Mouse (Mus musculus) left cerebral cortex, postnatal 14 days (tissue): Measurements from ENCODE around the gene Hpcal1. TPM values are rescaled to one million over a fixed set of nuclear protein-coding genes. Genes with fewer than 3 reads are reported as not detected.
A peak's percentile ranks its signal among the peaks of the same experiment; 100 is the strongest.

Experiments used
- DNase-seq, 2 experiments: peaks; one replicate each; pipeline ENCODE4 v3.0.0; 2021 to 2022; ENCODE audit warnings: low spot score in 2 of 2, mixed read lengths in 1 of 2
- intact Hi-C: fragments of 180-260 bp; cut with DNase I; formaldehyde crosslinking; loops from one replicate; pipeline ENCODE4 v1.15.1; 2025
- total RNA-seq, 2 experiments: library from RNA; stranded (reverse); gene quantifications; 2 replicates each; pipeline ENCODE4 v1.2.3; 2021

The Hpcal1 gene
- total RNA-seq, 2 experiments from 2014 or later: 53.6 to 82.5 TPM

DNA sequence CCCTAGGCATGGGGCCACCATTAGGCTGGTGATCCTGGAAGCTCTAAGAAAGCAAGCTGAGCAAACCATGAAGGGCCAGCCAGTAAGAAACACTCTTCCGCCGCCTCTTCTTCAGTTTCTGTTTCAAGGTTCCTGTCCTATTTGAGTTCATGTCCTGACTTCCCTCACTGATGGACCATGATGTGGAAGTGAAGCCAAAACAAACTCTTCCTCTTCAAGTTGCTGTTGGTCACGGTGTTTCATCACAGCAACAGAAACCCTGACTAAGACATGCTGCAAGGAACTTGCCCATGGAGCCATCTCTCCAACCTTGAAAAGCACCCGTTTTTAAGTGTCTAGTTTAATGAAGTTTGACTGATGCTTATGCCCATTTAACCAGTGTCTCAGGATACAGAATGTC is 11.1 kb upstream of the Hpcal1 start:
- DNase-seq: no peak
- intact Hi-C loops: no loop called here

DNA sequence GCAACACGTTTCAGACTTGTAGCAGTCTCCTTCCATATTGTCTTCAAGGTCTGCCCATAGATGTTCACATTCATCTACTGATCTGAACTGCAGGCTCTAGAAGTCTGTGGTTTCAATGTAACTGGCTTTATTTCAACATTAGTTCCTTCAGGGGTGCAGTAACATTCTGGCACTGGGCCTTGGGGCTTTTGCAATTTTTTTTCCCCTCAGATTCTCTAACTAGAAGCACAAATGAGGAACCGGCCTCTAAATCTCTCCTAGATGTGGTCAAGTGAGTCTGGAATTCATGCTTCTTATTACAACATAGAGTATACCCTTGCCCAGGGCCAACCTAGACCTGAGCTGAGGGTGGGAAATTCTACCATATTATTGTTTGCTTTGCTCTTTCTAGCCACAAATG is 8.5 kb upstream of the Hpcal1 start:
- no peak for DNase-seq
- intact Hi-C loops: no loop called here

DNA sequence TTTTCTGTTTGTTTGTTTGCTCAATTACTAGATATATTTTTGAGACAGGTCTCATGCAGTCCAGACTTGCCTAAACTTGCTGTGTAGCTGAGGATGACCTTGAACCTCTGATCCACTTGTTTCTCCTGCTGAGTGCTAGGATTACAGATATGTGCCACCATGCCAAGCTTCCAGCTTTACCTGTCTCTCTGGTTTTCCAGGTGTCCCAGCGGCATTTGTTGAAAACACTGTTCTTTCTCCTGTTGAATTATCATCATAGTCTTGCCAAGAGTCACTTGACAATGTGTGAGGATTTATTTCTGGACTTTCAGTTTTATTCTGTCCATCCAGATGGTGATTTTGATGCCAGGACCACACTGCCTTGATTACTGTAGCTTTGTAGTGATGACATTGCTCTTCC is 6.3 kb upstream of the Hpcal1 start:
- DNase-seq: no peak
- intact Hi-C loops: no loop called here

DNA sequence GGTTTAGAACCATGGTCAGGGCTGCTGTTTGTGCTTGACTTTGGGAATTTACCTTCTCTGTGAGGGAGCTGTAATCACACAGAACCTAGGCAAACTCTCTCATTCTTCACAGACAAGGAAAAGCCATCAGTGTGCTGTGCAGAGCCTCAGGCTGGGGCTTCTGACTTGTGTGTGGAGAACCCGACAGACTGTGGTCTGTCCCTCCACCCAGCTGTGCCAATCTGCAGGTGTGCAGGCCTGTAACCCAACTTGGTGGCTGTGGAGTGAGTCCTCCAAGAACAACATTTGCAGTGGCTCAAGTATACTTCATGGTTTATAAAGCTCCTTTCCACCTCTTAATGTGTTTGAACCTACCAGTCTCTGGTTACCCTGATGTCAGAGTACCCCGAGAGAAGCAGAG is 4.5 kb upstream of the Hpcal1 start:
- intact Hi-C loops: no loop called here
- no peak for DNase-seq

DNA sequence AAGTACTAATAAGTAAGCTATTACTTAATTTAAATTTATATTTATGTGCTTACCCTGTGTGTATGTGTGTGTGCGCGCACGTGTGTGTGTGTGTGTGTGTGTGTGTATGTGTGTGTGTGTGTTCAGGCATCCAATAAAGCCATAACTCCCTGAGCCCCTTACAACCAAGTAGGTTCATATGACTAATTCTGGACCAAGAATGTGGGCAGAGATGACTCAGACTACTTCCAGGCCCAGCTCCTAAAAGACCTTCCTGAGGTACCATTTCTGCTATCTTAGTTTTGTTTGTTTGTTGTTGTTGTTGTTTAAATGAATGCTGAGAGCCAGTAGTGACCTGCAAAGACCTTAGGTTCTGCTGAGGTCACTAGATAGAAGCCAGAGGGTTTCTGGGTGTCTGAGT is 1.7 kb upstream of the Hpcal1 start:
- DNase-seq: no peak
- intact Hi-C loops: no loop called here

DNA sequence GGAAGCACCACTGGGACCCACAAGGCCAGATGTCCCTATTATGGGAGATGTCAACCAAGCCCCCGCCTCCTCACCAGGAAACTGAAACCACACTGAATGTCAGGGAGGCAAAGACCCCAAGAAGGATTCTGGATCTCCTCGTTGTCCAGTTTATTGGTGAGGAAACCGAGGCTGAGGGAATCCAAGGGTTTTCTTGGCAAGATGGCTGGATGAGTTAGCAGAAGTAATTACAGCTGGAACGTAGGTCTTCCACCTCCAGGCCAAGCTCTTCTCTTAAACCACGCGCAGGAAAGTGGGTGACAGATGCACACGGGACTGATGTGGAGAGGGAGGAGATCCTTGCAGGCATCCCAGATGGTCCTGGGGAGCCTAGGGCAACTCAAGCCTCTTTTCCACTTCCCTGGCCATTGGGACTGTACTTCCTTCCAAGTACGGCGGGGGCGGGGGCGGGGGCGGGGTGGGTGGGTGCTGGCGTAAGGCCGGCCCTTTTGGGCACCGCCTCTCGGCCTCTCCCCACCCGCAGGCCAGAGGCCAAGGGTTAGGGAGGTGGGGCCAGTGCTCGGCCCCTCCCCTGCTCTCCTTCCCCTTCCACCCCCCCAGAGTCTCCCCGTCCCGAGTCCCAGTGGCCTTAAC is 609 bp upstream of the Hpcal1 start:
- DNase-seq: peak in 1 of 2 experiments; percentile 17
- intact Hi-C loops: no loop called here

DNA sequence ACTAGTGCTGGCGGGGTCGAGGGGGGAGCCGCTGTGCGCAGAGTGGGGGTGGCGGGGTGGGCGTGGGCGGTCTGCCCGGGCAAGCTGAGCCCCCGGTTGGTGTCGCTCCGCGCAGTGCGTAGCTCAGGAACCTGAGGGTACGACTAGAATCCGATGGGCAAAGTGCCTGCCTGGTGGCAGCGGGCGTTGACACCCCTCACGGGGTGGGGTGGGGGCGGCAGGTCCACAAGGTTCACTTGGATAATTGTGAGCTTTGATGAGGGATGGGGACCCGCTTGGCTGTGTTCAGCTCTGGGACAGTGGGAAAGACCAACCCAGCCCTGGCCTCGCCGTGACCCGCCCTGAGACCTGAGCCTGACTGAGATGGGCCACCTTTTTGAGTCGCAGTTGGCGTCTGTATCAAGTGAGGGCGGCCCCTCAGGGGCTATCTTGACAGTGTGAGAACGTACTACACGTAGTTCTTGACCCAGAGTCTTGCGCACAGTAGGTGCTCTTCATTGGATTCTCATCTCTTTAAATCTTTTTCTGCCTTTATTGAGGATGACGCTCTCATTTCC is 742 bp downstream of the Hpcal1 start:
- no peak for DNase-seq
- intact Hi-C loops: no loop called here

DNA sequence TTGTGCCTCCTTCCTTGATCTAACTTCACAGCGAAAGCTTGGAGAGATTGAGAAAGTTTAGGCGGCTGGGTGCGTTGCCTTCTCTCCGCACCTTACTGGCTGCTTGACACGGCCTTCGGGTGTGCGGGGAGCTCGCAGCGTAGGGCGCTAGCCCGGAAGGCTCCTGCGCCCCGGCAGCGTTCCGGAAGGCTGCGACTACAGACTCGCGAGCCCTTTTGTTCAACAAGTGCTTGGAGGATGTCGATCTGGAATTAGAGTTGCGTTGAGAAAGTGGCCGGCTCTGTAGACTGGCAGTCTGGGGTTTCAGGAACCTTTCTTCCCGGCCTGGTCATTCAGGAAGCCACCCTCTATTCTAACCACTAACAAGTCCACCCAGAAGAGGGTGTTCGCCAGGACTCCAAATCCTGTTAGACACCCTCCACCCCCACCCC is 1.2 kb downstream of the Hpcal1 start:
- DNase-seq: no peak
- intact Hi-C loops: no loop called here

DNA sequence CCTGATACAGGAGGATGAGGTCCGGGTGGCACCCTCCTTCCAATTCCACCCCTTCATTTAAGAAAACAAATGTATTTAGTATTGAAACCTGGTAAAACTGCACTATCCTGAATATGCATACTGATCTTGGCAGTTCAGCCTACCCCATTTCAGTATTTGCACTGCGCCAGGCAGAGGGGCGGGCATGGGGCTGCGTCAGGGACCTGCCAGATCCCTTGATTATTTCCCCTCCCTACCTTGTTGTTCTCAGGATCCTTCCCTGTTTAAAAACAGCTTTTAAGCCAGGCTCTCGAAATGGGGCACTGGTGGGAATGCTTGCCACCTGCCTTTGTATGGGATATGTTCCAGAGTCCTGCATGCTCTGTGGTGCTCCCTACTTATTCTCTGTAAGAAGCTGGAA is 1.7 kb downstream of the Hpcal1 start:
- no peak for DNase-seq
- intact Hi-C loops: no loop called here

DNA sequence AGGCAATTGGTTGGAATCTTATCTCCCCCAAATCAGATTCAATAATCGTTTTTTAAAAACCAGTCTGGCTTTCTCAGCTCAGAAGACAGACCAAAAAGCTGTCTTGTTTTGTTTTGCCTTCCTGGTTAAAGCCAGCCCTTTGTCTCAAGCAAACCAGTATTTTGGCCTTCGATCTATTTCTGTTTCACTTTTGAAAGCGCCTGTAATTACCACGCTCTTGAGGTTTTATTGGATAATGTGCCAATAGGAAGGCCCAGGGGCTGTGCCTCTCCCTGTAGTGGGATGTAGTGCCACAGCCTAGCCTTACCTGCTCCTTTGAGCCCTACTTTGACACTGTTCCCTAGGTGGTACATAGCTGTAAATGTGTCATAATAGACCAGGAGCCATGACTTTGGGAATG is 2.3 kb downstream of the Hpcal1 start:
- DNase-seq: no peak

DNA sequence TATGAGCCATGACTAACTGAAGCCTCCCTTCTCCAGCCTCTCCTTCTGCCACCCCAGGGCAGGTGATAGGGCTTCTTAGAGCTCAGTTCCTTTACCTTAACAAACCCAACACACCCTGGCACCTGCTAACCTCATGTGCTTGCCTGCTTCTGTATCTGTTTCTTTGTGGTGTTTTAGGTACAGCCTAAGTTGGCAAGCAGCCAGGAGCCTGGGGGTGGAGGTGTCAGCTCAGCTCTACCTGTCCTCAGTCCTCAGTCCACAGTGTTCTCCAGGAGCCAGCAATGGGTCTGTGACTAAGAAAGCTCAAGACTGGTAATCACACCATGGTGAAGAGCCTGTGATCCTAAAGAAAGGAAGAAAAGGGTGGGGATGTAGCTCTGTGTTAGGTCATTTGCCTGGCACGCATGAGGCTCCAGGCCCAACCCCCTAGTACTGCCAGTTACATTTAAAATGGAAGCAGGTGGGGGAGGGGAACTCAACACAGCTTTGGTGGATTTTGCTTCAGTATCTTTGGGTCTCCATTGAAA is 4.0 kb downstream of the Hpcal1 start:
- intact Hi-C loops: no loop called here
- no peak for DNase-seq

More for the DNA sequence above, 2.3 kb downstream of the Hpcal1 start:
- intact Hi-C loops: no loop called here

DNA sequence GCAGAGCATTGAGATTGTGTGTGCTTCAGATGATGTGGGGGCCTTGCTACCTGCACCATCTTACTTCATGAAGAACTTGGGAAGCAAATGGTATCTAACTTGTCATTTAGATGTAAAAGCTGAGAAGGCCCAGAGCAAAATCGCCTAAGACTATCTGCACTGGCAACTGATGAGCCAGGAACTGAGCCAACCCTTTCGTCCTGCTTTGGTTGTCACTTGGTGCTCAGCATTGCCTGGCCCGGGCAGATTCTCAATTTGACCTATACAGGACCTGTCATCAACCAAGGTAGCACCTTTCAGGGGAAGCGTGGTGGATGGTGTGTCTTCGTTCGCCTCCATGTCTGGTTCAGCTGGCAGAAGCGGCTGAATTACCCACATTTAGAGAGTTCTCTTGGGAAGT is 5.7 kb downstream of the Hpcal1 start:
- intact Hi-C loops: no loop called here
- DNase-seq: no peak

DNA sequence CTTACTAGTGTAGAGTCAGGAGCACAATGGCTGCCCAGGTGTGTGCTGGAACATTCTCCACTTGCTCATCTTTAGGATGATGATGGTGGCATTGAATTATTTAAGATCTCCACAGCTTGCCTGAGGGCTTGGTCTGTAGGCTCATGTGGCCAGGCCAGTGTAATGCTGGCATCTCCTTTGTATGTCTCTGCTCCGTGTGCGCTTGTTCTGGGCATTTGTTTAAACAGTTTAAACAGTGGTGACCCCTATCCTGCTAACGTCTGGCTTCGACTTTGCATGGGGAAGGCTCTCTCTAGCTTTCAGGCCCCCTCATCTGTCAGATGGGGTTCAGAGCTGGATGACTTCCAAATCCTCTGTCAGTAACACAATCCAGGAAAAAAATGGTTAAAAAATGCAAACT is 8.3 kb downstream of the Hpcal1 start:
- no peak for DNase-seq
- intact Hi-C loops: no loop called here

DNA sequence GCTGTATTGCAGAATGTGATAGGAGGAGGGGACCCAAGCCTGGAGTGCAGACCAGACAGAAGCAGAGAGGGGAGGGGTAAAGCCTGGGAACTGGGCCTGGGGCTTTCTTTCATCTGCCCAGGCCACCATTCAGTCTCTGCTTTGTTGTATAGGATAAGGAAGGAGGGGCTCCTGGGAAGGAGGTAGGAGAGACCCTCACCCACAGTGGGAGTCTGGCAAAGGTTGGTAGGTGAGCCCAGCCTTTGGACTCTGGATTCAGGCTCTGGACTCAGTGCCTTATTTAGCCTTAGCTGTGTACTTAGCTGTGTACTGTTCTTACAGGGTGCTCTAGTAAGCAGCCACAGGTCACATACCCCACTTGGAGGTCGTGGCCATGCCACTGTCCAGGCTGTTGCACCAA is 8.8 kb downstream of the Hpcal1 start:
- intact Hi-C loops: no loop called here
- DNase-seq: no peak

DNA sequence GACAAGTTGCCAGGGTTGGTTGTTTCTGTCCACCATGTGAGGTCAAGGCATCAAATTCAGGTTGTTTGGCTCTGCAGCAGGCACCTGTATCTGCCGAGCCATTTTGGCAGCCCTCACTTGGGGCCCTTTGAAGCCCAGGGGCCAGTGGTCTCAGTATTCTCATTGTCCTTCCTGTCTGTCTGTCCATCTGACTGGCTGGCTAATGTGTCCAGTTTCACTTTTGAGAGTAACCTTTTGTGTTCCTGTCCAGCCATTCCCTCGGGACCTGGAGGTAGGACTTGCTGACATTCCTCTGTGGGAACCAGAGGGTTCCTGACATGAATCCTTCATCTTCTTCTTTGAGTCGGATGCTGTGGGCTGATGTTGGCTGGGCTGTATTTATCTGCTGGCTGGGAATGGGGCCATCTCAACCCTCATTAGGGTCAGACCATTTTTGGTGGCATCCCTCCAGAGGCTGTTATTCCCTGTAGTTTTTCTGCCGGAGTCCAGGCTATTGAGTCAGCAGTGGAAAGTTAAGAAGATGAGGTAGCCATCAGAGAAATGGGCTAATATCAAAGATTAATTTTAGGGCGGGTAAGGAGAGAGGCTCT is 10.6 kb downstream of the Hpcal1 start:
- no peak for DNase-seq
- intact Hi-C loops: no loop called here

DNA sequence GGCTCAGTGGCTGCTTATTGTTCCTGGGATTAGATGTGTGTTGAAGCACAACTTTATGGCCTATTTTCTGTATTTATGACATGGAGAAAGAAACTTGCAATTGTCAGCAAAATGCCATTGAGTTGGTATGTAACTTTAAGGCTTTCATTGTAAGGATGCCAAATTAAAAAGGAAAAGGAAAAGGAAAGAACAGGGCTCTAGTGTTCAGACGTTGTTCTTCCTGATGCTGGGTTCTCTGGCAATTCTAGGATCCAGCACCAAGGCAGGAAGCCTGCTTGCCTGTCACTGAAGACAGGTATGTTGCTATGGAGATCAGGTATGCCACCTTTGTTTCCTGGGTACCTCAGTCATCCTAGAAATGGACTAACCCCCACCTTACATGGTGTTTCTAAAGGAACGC is 11.1 kb downstream of the Hpcal1 start:
- no peak for DNase-seq
- intact Hi-C loops: no loop called here

DNA sequence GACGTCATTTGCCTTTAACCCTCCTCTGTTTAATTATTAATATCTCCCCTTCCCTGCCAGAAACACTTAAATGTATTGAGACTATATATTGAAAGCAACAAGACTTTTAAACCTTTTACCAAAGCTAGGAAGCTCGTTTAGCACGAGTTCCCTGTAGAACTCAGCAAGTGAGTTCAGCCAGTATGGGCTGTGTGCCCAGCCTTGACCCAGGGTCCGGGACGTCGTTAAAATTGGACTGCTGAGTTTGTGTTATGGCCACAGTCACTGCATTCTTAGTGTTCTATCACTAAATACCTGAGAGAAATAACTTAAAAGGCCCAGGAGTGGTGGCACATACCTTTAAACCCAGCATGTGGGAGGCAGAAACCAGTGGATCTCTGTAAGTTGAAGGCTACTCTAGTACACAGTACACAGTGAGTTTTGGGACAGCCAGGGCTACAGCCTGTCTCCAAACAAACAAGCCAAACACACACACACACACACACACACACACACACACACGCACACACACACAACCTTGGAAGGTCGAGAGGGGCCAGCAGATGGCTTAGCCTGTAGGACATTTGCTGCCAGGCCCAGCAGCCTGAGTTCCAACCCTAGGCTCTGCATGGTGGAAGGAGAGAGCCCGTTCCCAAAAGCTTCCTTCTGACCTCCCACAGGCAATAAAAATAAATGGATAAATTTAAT is 11.7 kb downstream of the Hpcal1 start:
- no peak for DNase-seq
- intact Hi-C loops: no loop called here

DNA sequence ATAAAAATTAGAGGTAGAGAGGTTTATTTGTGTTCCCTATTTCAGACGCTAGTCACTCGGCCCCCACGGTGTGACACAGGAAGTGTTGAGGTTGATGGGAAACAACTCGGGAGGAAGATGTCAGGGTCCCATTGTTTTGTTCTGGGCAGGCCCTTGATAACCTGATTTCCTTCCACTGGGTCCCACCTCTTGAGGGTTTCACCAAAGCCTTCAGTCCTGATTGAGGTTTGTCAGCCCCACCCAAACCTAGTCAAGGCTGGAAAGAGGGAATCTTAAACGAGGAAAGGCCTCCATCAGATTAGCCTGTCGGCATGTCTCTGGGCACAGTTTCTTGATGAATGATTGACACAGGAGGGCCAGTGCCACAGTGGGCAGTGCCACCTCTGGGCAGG is 12.3 kb downstream of the Hpcal1 start:
- no peak for DNase-seq
- intact Hi-C loops: no loop called here

DNA sequence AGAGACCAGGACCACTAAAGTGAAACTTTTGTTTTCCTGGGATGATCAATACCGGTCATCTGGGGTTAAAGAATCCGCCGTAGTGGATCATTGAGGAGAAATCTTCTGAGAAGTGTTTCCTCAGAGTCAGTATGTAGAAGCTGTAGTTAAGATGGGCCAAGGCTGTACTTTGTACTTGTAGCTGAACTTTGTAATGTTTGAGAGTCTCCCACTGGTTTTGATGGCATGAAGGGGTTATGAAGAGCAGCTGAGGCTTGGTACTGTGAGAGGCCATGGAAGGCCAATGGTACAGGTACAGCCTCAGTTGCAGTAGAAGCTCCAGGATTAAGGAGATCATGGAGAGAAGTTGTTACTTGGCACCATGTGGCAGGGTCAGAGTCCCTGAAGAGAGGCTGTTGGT is 13.2 kb downstream of the Hpcal1 start:
- intact Hi-C loops: no loop called here
- DNase-seq: no peak

DNA sequence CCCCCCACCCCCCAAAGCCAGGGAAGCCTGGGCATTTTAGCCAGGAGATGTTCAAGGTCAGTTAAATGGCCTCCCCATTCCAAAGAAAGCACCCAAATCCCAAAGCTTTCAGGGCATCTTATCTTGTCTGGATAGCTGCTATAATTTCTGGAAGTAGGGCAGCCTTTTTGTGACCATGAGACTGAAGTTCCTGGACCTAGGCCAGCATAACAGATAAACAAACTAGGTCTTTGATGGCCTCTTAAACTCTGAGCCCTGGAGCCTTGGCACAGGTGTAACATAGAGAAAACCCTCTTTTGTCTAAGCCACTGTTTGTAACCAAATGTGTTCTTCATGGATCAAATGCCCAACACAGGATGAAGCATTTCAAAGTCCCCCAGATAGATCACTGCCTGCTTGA is 16.8 kb downstream of the Hpcal1 start:
- intact Hi-C loops: no loop called here

DNA sequence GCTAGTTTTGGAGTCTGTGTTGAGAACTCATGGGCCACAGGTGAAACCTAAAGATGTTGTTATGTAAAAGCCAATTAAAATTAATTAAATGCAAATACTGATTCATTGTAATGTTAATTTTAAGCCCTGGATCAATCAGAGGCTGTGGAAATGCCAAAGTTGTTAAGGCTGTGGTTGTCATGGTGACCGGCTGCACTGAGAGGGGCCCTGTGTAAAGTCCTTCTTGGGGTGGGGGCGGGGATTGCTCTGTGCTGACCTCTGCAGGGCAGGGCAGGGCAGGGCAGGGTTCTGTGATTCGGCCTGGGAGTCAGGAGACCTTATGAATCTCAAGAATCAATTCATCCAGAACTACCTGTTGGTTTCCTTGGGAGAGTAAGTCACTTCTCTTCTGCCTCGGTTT is 18.8 kb downstream of the Hpcal1 start:
- intact Hi-C loops: no loop called here

More for the DNA sequence above, 16.8 kb downstream of the Hpcal1 start:
- DNase-seq: no peak

More for the DNA sequence above, 18.8 kb downstream of the Hpcal1 start:
- DNase-seq: no peak
